Comparison of ENCODE assay signal across 12 mouse cellular contexts in the genomic region with DNA sequence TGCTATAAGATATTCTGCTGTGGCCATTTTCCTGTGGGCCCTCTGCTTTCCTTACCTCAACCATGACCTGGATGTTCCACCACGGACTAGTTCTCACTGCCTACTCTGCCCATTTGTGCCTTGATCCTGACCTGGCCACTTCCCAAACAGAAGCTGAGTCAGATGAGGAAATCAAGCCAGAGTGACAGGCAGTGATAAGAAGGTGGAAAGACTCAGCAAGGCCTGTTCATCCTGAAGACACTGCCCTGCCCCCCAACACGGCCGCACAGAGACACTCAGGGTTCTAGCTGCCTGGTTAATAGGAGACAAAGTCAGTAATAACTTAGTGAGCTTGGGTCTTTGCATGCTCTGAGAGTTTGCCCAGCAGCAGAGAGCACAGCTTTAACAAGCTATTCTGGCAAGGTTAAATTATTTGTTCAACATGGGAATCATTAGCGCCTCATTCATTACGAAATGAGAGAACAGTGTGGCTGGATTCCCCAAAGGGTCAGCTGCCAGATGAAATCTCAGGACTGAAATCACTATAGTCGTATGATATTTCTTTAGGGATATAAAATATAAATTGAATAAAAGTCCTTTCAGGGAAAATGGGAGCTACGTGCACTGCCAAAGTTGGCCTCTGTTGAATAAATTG.
DNase-seq lines count a peak whose midpoint lies in the region; ATAC-seq and TF ChIP-seq lines count a peak whose summit lies in the region.
"Had no signal": no experiment of that assay in that cellular context is flagged by ENCODE, and none has a peak within 500 bp of the region (broad histone marks: within the 10 kb centered on the region; RNA-seq: fewer than 3 reads in every experiment).

No protein-coding gene starts in this region.

- intact Hi-C loops in left cerebral cortex, postnatal 25 days (cut with DNase I) = no loop called here

- H3K4me2 ChIP-seq in hindbrain, embryonic 15.5 days = no peak overlapping the region
- no peak overlapping the region for H3K4me2 ChIP-seq in hindbrain, postnatal 0 days (ENCODE audit: low read depth, low read length)
- H3K4me2 ChIP-seq: liver, embryonic 11.5 days; stomach, embryonic 15.5 days had no signal

- no peaks in the 10 kb centered on the region for H3K27me3 ChIP-seq in hindbrain, embryonic 15.5 days
- H3K27me3 ChIP-seq in hindbrain, postnatal 0 days (ENCODE audit: insufficient read depth, low read length) = no peaks in the 10 kb centered on the region
- H3K27me3 ChIP-seq: stomach, embryonic 15.5 days had no signal

- 67% methylated on average over 7 of the region's 7 CpGs for WGBS in hindbrain, embryonic 15.5 days
- WGBS in hindbrain, postnatal 0 days = 69% methylated on average over 7 of the region's 7 CpGs

- H3K27ac ChIP-seq in hindbrain, embryonic 15.5 days (replicated peaks) = peak overlapping the region; percentile 40
- H3K27ac ChIP-seq in hindbrain, postnatal 0 days = no peak overlapping the region
- H3K27ac ChIP-seq: stomach, embryonic 15.5 days had no signal

- DNase-seq in hindbrain, postnatal 0 days (ENCODE audit: low spot score) = no peak
- peak; percentile 33 for DNase-seq in urinary bladder, postnatal 14 days (ENCODE audit: low spot score)
- no peak for DNase-seq in urinary bladder, postnatal 4 days (ENCODE audit: low spot score in 2 of 2)
- DNase-seq in adrenal gland, postnatal 25 days = peak; percentile 34
- DNase-seq in thymus, postnatal 10 days (ENCODE audit: low spot score in 2 of 2) = no peak
- no peak for DNase-seq in left cerebral cortex, postnatal 25 days (ENCODE audit: low spot score in 2 of 2)
- DNase-seq: cerebellum, adult 8-10 months; layer of hippocampus, postnatal 36 days; right cerebral cortex, postnatal 25 days had no signal

- ATAC-seq in hindbrain, embryonic 15.5 days (ENCODE audit: low FRiP score, low read depth) = no peak; the same call in 1 of the 2 replicates
- ATAC-seq in hindbrain, postnatal 0 days = no peak

- no peak for TF ChIP-seq CTCF in hindbrain, postnatal 0 days (IDR thresholded peaks at IDR 0.05; ENCODE audit: low read depth)

- H3K4me1 ChIP-seq in hindbrain, embryonic 15.5 days (replicated peaks) = peaks cover 16% of the 10 kb centered on the region
- 0 out of 2 replicates have a peak, but pooled peaks cover 4% of the 10 kb centered on the region for H3K4me1 ChIP-seq in hindbrain, postnatal 0 days (ENCODE audit: insufficient read depth, low read length)
- H3K4me1 ChIP-seq: stomach, embryonic 15.5 days had no signal

- no peaks in the 10 kb centered on the region for H3K36me3 ChIP-seq in hindbrain, embryonic 15.5 days
- H3K36me3 ChIP-seq in hindbrain, postnatal 0 days (ENCODE audit: insufficient read depth, low read length) = no peaks in the 10 kb centered on the region
- H3K36me3 ChIP-seq: stomach, embryonic 15.5 days had no signal

- no peak overlapping the region for H3K9ac ChIP-seq in hindbrain, embryonic 15.5 days
- no peak overlapping the region for H3K9ac ChIP-seq in hindbrain, postnatal 0 days (replicated peaks; ENCODE audit: low read length)
- H3K9ac ChIP-seq: stomach, embryonic 15.5 days had no signal

- H3K4me3 ChIP-seq in hindbrain, embryonic 15.5 days = no peak overlapping the region
- H3K4me3 ChIP-seq in hindbrain, postnatal 0 days (ENCODE audit: low read length) = no peak overlapping the region
- H3K4me3 ChIP-seq: stomach, embryonic 15.5 days had no signal

- no peaks in the 10 kb centered on the region for H3K9me3 ChIP-seq in hindbrain, embryonic 15.5 days
- H3K9me3 ChIP-seq in hindbrain, postnatal 0 days (ENCODE audit: low read length) = no peaks in the 10 kb centered on the region
- H3K9me3 ChIP-seq: stomach, embryonic 15.5 days had no signal

Comparison
In these comparisons a context has a peak if more than half of its experiments do, and no peak if none do; other contexts are left out.
1. DNase-seq: peak in urinary bladder, postnatal 14 days (single experiment) and adrenal gland, postnatal 25 days (single experiment); none in hindbrain, postnatal 0 days (single experiment), urinary bladder, postnatal 4 days (0 of 2), thymus, postnatal 10 days (0 of 2) and left cerebral cortex, postnatal 25 days (0 of 2).